Mouse (Mus musculus) CH12.LX (cell line): ENCODE measurements around the gene Bhlhe40. TPM values are rescaled to one million over a fixed set of nuclear protein-coding genes. Genes with fewer than 3 reads are reported as not detected.

ENCODE experiments used
- DNase-seq: peaks from one replicate; pipeline ENCODE4 v3.0.0-alpha.2; 2013; ENCODE audit errors: extremely low read depth
- H3K27ac ChIP-seq: 2 replicates; pipeline ENCODE4 v1.5.1; 2012; ENCODE audit warnings: low read depth, mild to moderate bottlenecking, control low read depth, moderate library complexity; ENCODE audit not compliant: insufficient read depth
- H3K27me3 ChIP-seq: replicated peaks from 2 replicates; pipeline ENCODE3; 2012; ENCODE audit warnings: inconsistent platforms
- H3K36me3 ChIP-seq, 2 experiments: replicated peaks in 1 of 2; 2 replicates each; pipeline versions ENCODE3 to v1.6.1; 2012; ENCODE audit warnings: inconsistent platforms in 1 of 2, low read length in 1 of 2, mild to moderate bottlenecking in 1 of 2, mixed read lengths in 1 of 2, moderate library complexity in 1 of 2; ENCODE audit not compliant: control insufficient read depth in 1 of 2, insufficient read depth in 1 of 2
- H3K4me1 ChIP-seq, 2 experiments: 2 replicates each; pipeline ENCODE4 v1.6.1; 2012; ENCODE audit warnings: inconsistent platforms in 1 of 2, moderate library complexity in 1 of 2; ENCODE audit not compliant: insufficient read depth in 2 of 2, control insufficient read depth in 1 of 2
- H3K4me2 ChIP-seq: 2 replicates; pipeline ENCODE4 v1.6.1; 2012; ENCODE audit warnings: low read depth, mild to moderate bottlenecking, control low read depth; ENCODE audit not compliant: poor library complexity, insufficient read depth, severe bottlenecking
- H3K4me3 ChIP-seq, 3 experiments: fragments of 150-350 bp in 1 of 3; sonication (generic) in 1 of 3; replicated peaks in 1 of 3; 2 replicates each; pipeline versions ENCODE3 to v1.5.1; 2011 to 2012; ENCODE audit warnings: low read depth in 2 of 3, low read length in 2 of 3, mild to moderate bottlenecking in 2 of 3, moderate library complexity in 2 of 3, control low read depth in 1 of 3, improper control_type of control experiment in 1 of 3, inconsistent platforms in 1 of 3, mixed read lengths in 1 of 3; ENCODE audit not compliant: poor library complexity in 1 of 3
- H3K79me2 ChIP-seq: replicated peaks from 2 replicates; pipeline ENCODE4 v1.6.1; 2012; ENCODE audit warnings: mild to moderate bottlenecking, moderate library complexity; ENCODE audit not compliant: control insufficient read depth, poor library complexity, insufficient read depth, severe bottlenecking; ENCODE audit errors: extremely low read depth
- H3K9ac ChIP-seq: 2 replicates; pipeline ENCODE4 v1.6.1; 2012; ENCODE audit warnings: low read depth, mild to moderate bottlenecking, control low read depth, moderate library complexity; ENCODE audit not compliant: insufficient read depth
- H3K9me3 ChIP-seq: replicated peaks from 2 replicates; pipeline ENCODE3; 2012; ENCODE audit warnings: low read length, inconsistent platforms, mixed read lengths
- BHLHE40 ChIP-seq: IDR thresholded peaks from 2 replicates; pipeline ENCODE4 v1.6.1; 2011; ENCODE audit warnings: mild to moderate bottlenecking, low read depth, low read length, improper control_type of control experiment
- CHD1 ChIP-seq: IDR thresholded peaks from 2 replicates; pipeline ENCODE4 v1.6.1; 2012; ENCODE audit warnings: low read depth, low read length, improper control_type of control experiment, inconsistent platforms
- CHD2 ChIP-seq: IDR thresholded peaks from 2 replicates; pipeline ENCODE4 v1.6.1; 2011; ENCODE audit warnings: low read length, improper control_type of control experiment
- CTCF ChIP-seq, 2 experiments: IDR thresholded peaks in 1 of 2; conservative IDR thresholded peaks in 1 of 2; 2 replicates each; pipeline ENCODE4 v1.5.1; 2011 to 2012; ENCODE audit warnings: low read depth in 2 of 2, low read length in 2 of 2, improper control_type of control experiment in 1 of 2, inconsistent platforms in 1 of 2, mild to moderate bottlenecking in 1 of 2, moderate library complexity in 1 of 2
- EP300 ChIP-seq: IDR thresholded peaks from 2 replicates; pipeline ENCODE4 v1.6.1; 2011; ENCODE audit warnings: low read length, improper control_type of control experiment
- HCFC1 ChIP-seq: IDR thresholded peaks from 2 replicates; pipeline ENCODE4 v1.6.1; 2012; ENCODE audit warnings: low read depth, mild to moderate bottlenecking, inconsistent platforms, low read length, improper control_type of control experiment
- IRF4 ChIP-seq: IDR thresholded peaks from 2 replicates; pipeline ENCODE4 v1.6.1; 2014; ENCODE audit warnings: low read depth, mild to moderate bottlenecking, inconsistent platforms, low read length, improper control_type of control experiment
- JUN ChIP-seq: IDR thresholded peaks from 2 replicates; pipeline ENCODE4 v1.6.1; 2011; ENCODE audit warnings: low read depth, mild to moderate bottlenecking, low read length, improper control_type of control experiment, moderate library complexity; ENCODE audit not compliant: insufficient read depth
- MAZ ChIP-seq: IDR thresholded peaks from 2 replicates; pipeline ENCODE4 v1.6.1; 2012; ENCODE audit warnings: low read depth, mild to moderate bottlenecking, inconsistent platforms, low read length, improper control_type of control experiment, moderate library complexity
- MXI1 ChIP-seq: IDR thresholded peaks from 2 replicates; pipeline ENCODE4 v1.6.1; 2011; ENCODE audit warnings: mild to moderate bottlenecking, low read depth, low read length, improper control_type of control experiment
- MYC ChIP-seq: IDR thresholded peaks from 2 replicates; pipeline ENCODE4 v1.6.1; 2011; ENCODE audit warnings: low read depth, mild to moderate bottlenecking, improper control_type of control experiment, low read length
- PAX5 ChIP-seq: IDR thresholded peaks from 2 replicates; pipeline ENCODE4 v1.6.1; 2012; ENCODE audit warnings: low read length, inconsistent platforms, mixed read lengths
- POLR2A ChIP-seq: IDR thresholded peaks from 2 replicates; pipeline ENCODE4 v1.6.1; 2011; ENCODE audit warnings: low read depth, mild to moderate bottlenecking, improper control_type of control experiment, low read length
- RAD21 ChIP-seq: IDR thresholded peaks from 2 replicates; pipeline ENCODE4 v1.6.1; 2011; ENCODE audit warnings: low read depth, mild to moderate bottlenecking, low read length, improper control_type of control experiment, moderate library complexity
- SIN3A ChIP-seq: IDR thresholded peaks from 2 replicates; pipeline ENCODE4 v1.6.1; 2012; ENCODE audit warnings: low read length, improper control_type of control experiment, inconsistent platforms
- SMC3 ChIP-seq: IDR thresholded peaks from 2 replicates; pipeline ENCODE4 v1.6.1; 2011; ENCODE audit warnings: low read depth, low read length, improper control_type of control experiment
- TBP ChIP-seq: conservative IDR thresholded peaks from 2 replicates; pipeline ENCODE4 v1.6.1; 2011; ENCODE audit warnings: low read depth, low read length, improper control_type of control experiment
- TCF12 ChIP-seq: IDR thresholded peaks from 2 replicates; pipeline ENCODE4 v1.6.1; 2014; ENCODE audit warnings: low read depth, mild to moderate bottlenecking, inconsistent platforms, low read length, improper control_type of control experiment
- UBTF ChIP-seq: IDR thresholded peaks from 2 replicates; pipeline ENCODE4 v1.6.1; 2012; ENCODE audit warnings: low read depth, mild to moderate bottlenecking, inconsistent platforms, low read length, improper control_type of control experiment, moderate library complexity
- USF1 ChIP-seq: IDR thresholded peaks from 2 replicates; pipeline ENCODE4 v1.6.1; 2014; ENCODE audit warnings: low read depth, mild to moderate bottlenecking, inconsistent platforms, low read length, improper control_type of control experiment
- USF2 ChIP-seq: conservative IDR thresholded peaks from 2 replicates; pipeline ENCODE4 v1.6.1; 2011; ENCODE audit warnings: low read depth, low read length, improper control_type of control experiment
- ZKSCAN1 ChIP-seq: IDR thresholded peaks from 2 replicates; pipeline ENCODE4 v1.6.1; 2012; ENCODE audit warnings: low read depth, inconsistent platforms, low read length, improper control_type of control experiment, borderline replicate concordance
- ZMIZ1 ChIP-seq: IDR thresholded peaks from 2 replicates; pipeline ENCODE4 v1.6.1; 2012; ENCODE audit warnings: low read depth, mild to moderate bottlenecking, inconsistent platforms, low read length, improper control_type of control experiment
- ZNF384 ChIP-seq: IDR thresholded peaks from 2 replicates; pipeline ENCODE4 v1.6.1; 2012; ENCODE audit warnings: low read depth, low read length, improper control_type of control experiment, inconsistent platforms
- dilution Hi-C: fragments of 300-500 bp; cut with MboI; formaldehyde crosslinking; loops from 2 replicates; pipeline ENCODE4 v1.14.3; 2020; ENCODE audit warnings: low sequenced_read_pairs; ENCODE audit not compliant: extremely low pct_unique_long_range_greater_than_20kb, extremely low pct_ligation_motif_present
- in situ Hi-C: fragments of 300-500 bp; cut with MboI; formaldehyde crosslinking; loops from 3 replicates; pipeline ENCODE4 v1.14.3; 2019; ENCODE audit warnings: low sequenced_read_pairs, low pct_ligation_motif_present, low pct_unique_long_range_greater_than_20kb, mixed read lengths
- polyA plus RNA-seq: library from polyadenylated mRNA; unstranded; fragments of >175 nt; gene quantifications from 2 replicates; pipeline ENCODE4 v1.2.1, GENCODE M21; 2012; ENCODE audit warnings: low read depth; ENCODE audit not compliant: insufficient read length
- total RNA-seq, 2 experiments: library from RNA; depleted of rRNA; stranded (reverse); fragments of 300-350 nt in 1 of 2; fragments of >200 nt in 1 of 2; gene quantifications; 2 replicates each; pipeline ENCODE4 v1.2.3; 2012 to 2014

Bhlhe40 gene
- total and polyA plus RNA-seq, 3 experiments: 55.4 to 130 (median 117) TPM

DNA sequence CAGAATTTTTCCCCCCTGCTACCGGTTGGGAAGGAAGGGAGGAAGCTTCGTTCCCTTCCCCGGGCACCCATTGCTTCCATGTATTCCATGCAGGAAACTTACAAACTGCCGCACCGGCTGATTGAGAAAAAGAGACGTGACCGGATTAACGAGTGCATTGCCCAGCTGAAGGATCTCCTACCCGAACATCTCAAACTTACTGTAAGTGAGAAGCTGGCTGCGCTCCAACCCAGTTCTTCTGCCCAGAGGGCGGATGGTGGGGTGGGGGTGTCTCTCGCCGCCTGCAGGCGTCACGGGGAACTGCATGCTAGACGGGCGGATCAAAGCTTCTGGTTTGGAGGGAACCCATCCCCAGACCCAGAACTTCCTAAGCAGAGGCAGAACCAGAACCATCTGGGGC is 983 bp downstream of the Bhlhe40 start:
- in situ Hi-C loops: loop anchor here (5.0 kb wide), 1 partner anchor 109 kb away; no protein-coding TSS in a partner anchor
- Histone ChIP-seq H3K4me2 (peak overlapping the region; percentile 89; the same call in 1 of the 2 replicates), H3K9me3 (no peaks in the 10 kb centered on the region), H3K4me1 (peaks cover 5 to 39% of the 10 kb centered on the region in 2 experiments; a peak in 3 of 4 replicates), H3K4me3 (peak overlapping the region; percentile 63 to 99 (median 95))
- dilution Hi-C loops: no loop called here
- peak; percentile 57; the same call in 1 of the 2 replicates for TF ChIP-seq BHLHE40
- peak; percentile 83 to 84 for TF ChIP-seq CTCF (conservative IDR thresholded peaks at IDR 0.05 in 1 of 2, IDR thresholded peaks at IDR 0.05 in 1 of 2; ENCODE audit: low read depth in 2 of 2, low read length in 2 of 2)
- TF ChIP-seq SMC3: peak; percentile 84
- no peak for TF ChIP-seq CHD2
- no peak for TF ChIP-seq POLR2A
- no peak for TF ChIP-seq ZNF384
- TF ChIP-seq IRF4: no peak
- TF ChIP-seq SIN3A: peak; percentile 80; the same call in 1 of the 2 replicates
- TF ChIP-seq JUN: no peak
- peak; percentile 58; the same call in 1 of the 2 replicates for TF ChIP-seq MAZ
- peak; percentile 53; the same call in 1 of the 2 replicates for TF ChIP-seq TCF12
- TF ChIP-seq ZKSCAN1: no peak
- peak; percentile 9; the same call in 1 of the 2 replicates for TF ChIP-seq HCFC1
- TF ChIP-seq EP300: no peak
- TF ChIP-seq PAX5: no peak
- peak; percentile 62 for TF ChIP-seq UBTF
- 0 out of 2 replicates have a peak, but pooled peaks have one; percentile 32 for TF ChIP-seq TBP
- no peak for TF ChIP-seq ZMIZ1
- TF ChIP-seq USF1: no peak
- peak; percentile 73 for TF ChIP-seq RAD21
- TF ChIP-seq USF2: no peak
- 0 out of 2 replicates have a peak, but pooled peaks have one; percentile 2 for TF ChIP-seq MYC
- peak; percentile 65; the same call in 1 of the 2 replicates for TF ChIP-seq CHD1
- TF ChIP-seq MXI1: no peak; the same call in 1 of the 2 replicates
- TF ChIP-seq, all 38 proteins: peak for 12
- peak; percentile 82 for DNase-seq
- H3K36me3 ChIP-seq: peaks cover 23 to 34% of the 10 kb centered on the region in 2 experiments
- peak overlapping the region; percentile 96 for H3K27ac ChIP-seq
- no peaks in the 10 kb centered on the region for H3K27me3 ChIP-seq
- peak overlapping the region; percentile 97 for H3K9ac ChIP-seq
- peaks cover 53% of the 10 kb centered on the region for H3K79me2 ChIP-seq
